Mouse (Mus musculus): ENCODE data around the gene Otogl.

DNA sequence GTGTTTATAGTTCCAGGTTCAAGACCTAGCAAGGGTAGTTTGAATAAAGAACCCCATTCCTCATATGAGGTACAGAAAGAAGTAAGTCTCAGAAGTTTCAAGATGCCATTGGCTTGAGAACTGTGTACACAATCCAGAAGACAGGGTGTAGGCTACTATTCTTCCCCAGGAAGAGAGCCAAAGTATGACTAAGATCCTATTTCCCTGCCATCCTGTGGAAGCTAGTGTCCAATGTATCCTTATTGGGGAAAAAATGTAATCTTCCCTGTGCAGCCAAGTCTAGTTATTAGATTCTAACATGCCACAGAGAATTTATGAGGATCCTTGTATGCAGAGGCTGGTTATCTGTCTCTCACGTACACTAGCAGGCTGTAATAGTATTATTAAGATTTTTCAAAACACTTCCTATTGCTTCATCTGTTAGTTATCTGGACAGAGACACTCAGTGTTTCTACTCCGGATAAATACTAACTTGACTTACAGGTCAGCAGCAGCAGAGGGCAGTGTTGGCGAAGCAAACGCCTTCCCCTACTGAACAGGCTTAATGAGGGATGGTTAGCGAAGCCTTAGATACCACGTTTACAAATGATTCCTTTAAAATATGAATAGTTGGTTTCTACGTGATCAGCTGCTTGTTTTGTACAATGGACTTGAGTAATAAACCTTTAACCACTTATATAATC, 112.1 kb downstream of the Otogl start:
- TF ChIP-seq GATA2 (IDR thresholded peaks at IDR 0.05; ENCODE audit: borderline replicate concordance, low read depth, low read length) (no peak), GATA1 (IDR thresholded peaks at IDR 0.05; ENCODE audit: borderline replicate concordance, low read length) (no peak), POLR2AphosphoS5 (IDR thresholded peaks at IDR 0.05; ENCODE audit: insufficient replicate concordance, low read depth, low read length) (no peak), CTCF (IDR thresholded peaks at IDR 0.05; ENCODE audit: low read depth, low read length) (no peak), TAL1 (conservative IDR thresholded peaks at IDR 0.05; ENCODE audit: low read depth, low read length) (no peak)

All from G1E (cell line).